Mouse (Mus musculus): ENCODE measurements at regions not wholly inside any gene's neighbourhood (a gene's known extent, or its start where the extent isn't known, plus 50 kb on each side); places are given as distances from the start of the nearest gene placed in this dataset.

DNA sequence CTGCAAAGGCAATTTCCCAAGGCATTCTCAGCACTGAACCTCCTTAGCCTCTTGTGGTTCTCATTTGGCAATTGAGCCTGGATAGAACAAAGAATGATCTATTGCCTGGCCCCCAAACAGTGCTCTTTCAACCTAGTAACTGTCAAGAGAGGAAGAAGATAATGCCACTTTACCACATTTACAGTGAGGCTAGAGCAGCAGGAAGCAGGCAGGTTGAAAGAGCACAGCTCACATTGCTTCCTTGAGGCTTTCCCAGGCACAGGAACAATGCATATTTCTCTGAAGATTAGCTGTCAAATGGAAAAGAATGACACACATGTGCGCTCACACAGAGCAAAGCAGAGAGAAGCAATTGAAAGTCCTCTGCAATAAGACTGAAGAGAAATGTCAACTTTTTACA is 1221.0 kb upstream of the Flrt2 start:
- DNase-seq: no peak

DNA sequence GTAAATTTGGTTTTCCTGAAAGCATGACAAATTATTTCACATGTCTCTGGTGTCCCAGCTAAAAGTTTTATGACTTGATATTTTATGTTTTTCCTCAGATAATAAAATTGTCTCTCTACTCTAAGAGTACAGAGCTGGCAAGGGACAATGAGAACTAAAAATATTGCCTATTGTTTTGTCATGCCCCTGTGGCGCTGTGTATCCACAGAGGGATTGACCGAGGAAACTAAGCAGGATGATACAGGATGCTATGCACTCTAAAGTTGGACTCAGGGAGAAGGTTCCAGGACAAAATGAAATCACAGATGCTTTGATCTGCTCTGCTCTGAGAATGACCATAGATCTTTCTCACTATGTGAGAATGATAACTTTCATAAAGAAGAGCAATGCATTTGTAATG is 1203.3 kb upstream of the Flrt2 start:
- DNase-seq: no peak

DNA sequence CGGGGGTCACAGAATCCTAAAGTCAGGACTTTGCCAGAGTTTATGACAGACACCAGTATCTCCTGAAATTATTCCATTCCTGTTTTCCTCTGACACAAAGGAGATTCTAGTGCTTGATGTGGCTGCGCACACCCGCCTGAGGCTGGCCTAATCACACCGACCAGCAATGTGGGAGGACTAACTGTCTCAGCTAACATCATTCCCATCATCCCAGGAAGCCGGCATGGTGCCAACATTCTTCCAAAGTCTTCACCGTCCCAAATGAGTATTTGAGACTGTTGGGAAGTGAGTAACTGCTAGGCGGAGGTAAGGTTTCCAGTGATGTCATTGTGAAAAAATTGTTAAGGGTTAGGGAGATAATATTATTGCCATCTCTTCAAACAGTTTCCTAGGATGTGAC is 1183.9 kb upstream of the Flrt2 start:
- no peak for DNase-seq

DNA sequence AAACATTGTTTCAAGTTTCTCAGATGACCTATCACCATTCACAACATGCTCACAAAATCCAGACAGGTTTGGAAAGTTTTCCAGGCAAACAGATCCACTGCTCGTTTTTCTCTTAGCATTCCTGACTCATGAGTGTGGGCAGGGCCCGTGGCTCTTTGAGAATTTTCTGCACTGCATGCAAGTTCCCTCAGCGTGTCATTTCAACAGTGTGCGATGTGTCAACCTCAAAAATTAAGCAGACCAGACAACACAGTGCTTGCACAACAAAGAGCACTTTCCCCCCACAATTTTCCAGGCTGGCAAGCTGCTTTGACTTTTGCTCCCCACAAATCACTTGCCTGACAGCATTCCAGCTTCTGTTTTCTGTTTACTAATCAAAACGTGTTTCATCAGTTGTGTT is 1182.2 kb upstream of the Flrt2 start:
- no peak for DNase-seq

DNA sequence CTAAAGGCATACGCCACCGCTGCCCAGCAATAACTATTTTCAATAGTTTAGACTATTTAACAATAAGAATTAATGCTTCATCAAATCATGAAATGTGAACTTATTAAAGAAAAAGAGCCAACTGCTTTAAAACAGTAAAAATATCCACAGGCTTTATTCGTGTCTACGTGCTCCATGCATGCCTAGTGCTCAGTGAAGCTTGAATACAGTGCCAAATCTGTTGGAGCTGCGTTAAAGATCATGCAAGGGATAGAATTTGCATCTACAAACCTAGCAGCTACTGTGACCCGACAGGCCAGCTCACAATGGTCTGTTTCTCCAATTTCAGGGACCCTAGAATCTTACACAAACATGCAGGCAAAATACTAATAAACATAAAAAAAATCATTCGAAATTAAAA is 1147.3 kb upstream of the Flrt2 start:
- DNase-seq: no peak

DNA sequence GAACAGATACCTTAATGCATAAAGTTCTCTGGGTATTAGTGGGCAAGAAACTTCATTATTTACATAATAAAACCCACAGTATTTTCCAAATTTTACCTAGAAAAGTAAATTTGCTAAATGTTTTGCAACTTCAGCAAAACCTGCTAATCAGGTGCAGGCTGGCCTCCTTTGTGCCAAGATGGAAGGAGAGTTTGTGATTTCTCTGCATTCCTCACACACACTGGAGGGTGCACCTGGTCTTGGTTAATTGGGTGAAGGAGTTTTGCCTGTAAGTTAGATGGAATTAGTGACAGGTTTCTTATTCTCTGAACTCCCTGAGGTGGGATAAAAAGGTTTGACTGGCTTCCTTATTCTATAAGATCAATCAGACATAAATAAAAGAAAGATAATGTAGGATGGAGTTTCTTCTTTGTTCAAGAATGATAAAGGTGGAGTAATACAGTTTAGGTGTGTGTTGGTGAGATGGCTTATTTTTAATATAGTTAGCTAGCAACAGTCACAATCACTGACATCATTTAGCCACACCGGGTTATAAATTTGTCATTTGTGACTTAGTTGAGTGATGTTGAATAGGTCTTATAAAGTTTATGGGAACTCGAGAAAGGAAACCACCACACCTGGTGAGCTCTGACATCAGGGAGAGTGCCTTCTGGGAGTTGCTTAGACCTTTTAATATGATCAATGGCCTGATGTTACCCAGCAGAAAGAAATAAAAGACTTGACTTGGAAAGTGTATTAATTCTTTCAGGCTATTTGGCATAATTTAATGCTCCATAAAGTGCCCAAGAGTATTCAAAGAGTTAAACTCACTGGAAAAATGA is 1131.4 kb upstream of the Flrt2 start:
- no peak for DNase-seq

DNA sequence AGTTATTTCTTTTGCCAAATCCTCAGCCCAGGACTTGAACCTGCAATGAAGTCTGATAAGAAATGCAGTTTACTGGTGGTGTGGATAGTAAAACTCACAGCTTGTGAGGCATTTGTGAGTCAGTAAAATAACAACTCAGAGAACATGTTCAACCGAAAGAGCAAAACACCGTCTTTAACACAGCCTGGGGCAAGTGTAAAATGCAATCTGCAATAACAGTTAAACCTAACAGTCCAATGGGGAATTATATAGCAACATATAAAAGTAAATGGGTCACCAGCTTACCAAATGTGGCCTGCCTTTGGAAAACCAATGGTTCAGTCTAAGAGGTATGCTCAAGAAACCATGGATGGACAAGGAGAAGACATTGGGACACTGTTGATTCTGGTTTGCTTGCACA is 1117.0 kb upstream of the Flrt2 start:
- no peak for DNase-seq

DNA sequence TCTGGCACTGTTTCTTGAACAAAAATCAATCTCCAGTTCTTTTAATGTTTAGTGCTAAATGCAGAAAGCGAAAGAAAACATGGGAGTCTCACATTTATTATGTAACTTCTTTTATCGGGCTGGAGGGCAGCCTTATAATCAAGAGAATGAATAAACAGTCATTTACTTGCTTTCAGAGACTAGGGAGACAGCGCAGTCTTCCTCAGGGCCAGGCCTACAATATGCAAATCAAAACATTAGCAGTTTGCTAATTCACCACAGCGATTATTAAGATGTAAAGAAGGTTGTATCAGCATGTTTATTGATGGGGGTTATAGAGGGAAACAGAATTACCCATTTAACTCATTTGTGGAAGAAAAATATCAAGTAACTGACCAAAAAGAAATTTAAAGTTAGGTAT is 1111.7 kb upstream of the Flrt2 start:
- DNase-seq: no peak

- no peak for DNase-seq
These were observed 1107.7 kb upstream of the Flrt2 start for GRCm38 (mm10) chr12:94584309-94584708.

DNA sequence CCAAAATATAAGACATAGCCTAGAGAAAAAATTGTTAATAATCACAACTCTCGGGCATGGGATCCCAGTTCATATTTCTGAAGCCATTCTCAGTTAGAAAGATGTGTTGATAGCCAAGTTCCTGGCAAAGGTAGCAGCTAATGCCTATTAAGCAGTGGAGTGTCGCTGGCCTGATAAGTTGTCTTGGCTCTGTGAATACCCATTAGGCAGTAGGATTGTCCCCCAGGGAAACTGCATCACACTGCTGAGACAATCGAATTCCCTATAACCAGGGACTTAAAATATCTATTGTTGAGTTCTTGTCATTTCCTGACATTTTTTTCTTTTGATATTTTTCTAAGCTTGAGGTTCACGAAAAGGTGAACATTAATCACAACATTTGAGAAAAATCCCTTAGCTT is 1105.0 kb upstream of the Flrt2 start:
- no peak for DNase-seq

- DNase-seq: no peak
These were observed 1103.4 kb upstream of the Flrt2 start for GRCm38 (mm10) chr12:94588599-94588998.

DNA sequence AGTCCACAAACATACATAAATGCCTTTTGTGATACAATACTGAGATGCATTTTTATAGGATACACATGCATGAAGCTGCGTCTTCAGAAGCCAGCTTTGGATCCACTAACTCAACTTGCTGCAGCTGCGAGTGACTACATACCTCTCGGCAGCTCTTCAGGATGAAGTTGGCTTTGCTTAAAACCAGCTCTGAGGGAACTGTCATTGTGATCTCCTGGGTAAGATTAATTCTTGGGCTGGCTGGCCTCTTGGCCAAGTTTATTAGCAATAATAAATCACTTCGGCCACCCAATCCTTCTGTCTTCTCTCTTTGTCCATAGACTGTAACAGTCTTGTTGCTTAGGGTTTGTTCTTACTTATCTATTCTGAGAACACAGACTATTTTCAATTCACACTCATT is 1103.0 kb upstream of the Flrt2 start:
- DNase-seq: no peak

GRCm38 (mm10) chr12:94605566-94605965 is 1086.5 kb upstream of the Flrt2 start:
- no peak for DNase-seq

DNA sequence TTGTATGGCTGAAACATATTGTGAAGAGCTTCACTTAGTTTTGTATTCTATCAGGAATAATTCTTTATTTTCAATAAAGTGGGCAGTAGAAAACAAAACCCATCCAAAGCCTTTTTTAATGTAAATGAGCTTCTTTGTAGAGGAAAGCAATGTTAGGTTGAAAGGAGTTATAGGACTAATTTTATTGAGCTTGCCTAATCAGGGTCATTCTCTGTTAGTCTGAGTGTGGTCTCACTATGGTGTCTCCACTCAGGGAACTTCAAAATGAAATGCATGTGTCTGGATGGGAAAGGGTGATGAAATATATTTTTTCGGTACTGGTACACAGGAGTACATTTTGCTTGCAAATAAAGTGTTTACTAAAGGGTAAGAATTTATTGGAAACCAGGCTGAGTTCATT is 1055.5 kb upstream of the Flrt2 start:
- DNase-seq: no peak

- DNase-seq: no peak
These were observed 1051.9 kb upstream of the Flrt2 start for GRCm38 (mm10) chr12:94640153-94640552.

DNA sequence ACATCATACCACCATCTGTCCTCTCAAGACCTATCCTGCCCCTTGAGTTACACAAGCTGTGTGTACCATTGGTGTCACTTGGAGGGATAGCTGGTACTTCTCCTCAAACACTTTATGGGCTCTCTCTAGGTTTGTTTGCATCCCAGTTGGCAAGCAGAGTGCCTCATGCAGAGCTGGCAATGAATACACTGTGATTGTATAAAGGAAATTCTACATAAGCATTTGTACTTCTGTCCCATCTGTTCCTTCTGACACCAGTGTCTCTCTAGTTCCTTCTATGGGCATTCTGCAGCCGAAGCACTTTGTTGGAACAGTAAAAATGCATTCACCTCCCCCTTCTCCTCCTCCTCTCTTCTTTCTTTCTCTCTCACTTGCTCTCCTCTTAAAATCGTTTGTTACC is 1046.7 kb upstream of the Flrt2 start:
- peak; percentile 1 to 2 for DNase-seq

DNA sequence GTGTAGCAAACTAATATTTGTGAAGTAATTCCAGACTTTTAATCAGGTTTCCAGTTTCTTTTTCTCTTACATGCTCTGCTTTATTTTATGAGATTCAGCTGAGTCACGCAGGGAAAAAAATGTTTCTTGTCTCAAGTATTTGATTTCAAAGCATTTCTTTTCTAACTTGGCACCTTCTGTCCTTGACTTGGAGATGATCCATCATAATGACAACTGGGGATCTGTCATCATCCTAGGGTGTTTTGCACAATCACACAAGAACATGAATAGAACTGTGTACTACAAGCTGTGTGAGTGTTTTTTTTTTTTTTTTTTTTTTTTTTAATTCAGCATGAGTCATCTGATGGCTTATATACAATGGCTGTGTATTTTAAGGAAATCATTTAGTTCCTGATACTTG is 1022.0 kb upstream of the Flrt2 start:
- no peak for DNase-seq

- no peak for DNase-seq
These were observed 1017.1 kb upstream of the Flrt2 start for GRCm38 (mm10) chr12:94674925-94675324.

DNA sequence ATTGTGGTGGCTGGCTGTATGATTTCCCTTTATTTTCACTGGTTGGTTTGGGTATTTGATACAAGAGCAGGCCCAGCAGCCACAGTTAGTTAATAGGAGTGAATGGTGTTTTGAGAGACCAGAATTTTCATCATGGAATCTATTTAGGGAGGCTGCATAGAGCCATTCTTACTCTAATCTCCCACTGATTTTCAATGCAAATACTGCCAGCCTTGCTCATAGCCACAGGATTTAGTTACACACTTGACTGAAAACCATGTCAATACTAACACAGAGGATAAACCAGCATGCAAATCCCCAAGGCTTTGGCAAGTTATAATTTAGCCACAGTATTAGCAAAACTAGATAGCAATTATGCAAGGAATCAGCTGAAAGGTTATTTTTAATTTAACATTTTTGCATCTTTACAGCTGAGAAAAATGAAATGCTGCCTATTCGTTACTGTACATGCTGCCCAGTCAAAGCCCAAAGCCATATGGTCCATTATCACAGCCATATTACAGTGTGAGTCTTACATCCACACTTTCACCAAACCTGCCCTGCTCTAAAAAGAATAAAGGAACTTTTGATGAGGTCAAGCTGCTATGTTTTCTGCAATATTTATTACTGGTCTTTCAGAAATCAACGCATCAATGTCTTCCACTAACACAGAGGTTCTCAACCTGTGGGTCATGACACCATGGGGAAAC is 1000.5 kb upstream of the Flrt2 start:
- no peak for DNase-seq

- no peak for DNase-seq
These were observed 960.6 kb upstream of the Flrt2 start for GRCm38 (mm10) chr12:94731391-94731790.

- DNase-seq: no peak
These were observed 958.8 kb upstream of the Flrt2 start for GRCm38 (mm10) chr12:94733179-94733578.

DNA sequence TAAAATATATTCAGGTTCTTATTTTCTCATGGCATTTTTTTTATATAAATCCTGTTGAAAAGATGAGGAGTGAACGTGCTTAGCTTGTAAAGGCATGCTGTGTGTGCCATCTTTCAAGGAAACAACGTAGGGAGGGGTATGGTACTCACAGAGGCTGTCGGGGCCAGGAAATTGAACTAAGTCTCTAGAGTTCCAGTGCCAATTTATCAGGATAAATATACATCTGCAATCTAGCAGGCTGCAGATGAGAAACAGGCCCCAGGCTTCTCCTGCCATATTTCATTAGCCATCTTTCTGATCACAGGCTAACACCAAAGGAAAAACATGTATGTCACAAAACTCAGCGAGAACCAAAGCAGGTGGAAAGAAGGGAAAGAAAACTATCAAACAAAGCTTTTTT is 954.8 kb upstream of the Flrt2 start:
- no peak for DNase-seq

- no peak for DNase-seq
These were observed 942.1 kb upstream of the Flrt2 start for GRCm38 (mm10) chr12:94749747-94750515.

DNA sequence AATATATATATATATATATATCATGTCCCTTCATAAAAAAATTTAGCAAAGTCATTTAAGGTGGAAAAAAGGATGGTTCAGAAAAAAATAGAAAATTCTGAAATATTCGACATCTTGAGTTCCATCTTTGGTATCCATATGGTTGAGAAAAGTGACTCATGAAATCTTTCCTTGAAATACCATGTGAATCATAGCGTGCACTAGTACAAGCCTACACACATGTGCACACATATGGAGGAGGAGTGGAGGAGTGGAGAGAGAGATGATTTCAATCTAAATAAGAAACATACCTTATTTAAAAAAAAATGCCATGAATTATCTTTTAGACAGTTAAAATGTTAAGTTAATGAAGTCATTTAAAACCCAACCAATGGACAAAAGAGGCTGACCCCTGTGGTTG is 936.3 kb upstream of the Flrt2 start:
- DNase-seq: no peak
